Mouse (Mus musculus) MEL (cell line): ENCODE measurements around the gene Ctla2b. TPM values are rescaled to one million over a fixed set of nuclear protein-coding genes. Genes with fewer than 3 reads are reported as not detected.
"Not testable (repeated sequence)": the region's sequence is repeated elsewhere in the genome, so short reads cannot be mapped to it uniquely, and the experiment has no call there.

Source experiments
- DNase-seq: peaks from one replicate; pipeline ENCODE4 v3.0.0; 2011; ENCODE audit warnings: low read depth, low spot score
- H3K27ac ChIP-seq: 2 replicates; pipeline ENCODE4 v1.5.1; 2012; ENCODE audit warnings: low read depth, mild to moderate bottlenecking, control low read depth, low read length, moderate library complexity; ENCODE audit not compliant: control insufficient read depth
- H3K27me3 ChIP-seq, 2 experiments: fragments of 150-350 bp in 1 of 2; sonication (generic) in 1 of 2; 2 replicates each; pipeline ENCODE4 v1.6.1; 2012; ENCODE audit warnings: low read length in 2 of 2, mild to moderate bottlenecking in 2 of 2, improper control_type of control experiment in 1 of 2, moderate library complexity in 1 of 2; ENCODE audit not compliant: insufficient read depth in 2 of 2, control insufficient read depth in 1 of 2
- H3K36me3 ChIP-seq, 2 experiments: 2 replicates each; pipeline ENCODE4 v1.6.1; 2012 to 2014; ENCODE audit warnings: low read length in 2 of 2, improper control_type of control experiment in 1 of 2, inconsistent platforms in 1 of 2, mild to moderate bottlenecking in 1 of 2; ENCODE audit not compliant: insufficient read depth in 2 of 2, control insufficient read depth in 1 of 2
- H3K4me1 ChIP-seq, 2 experiments: fragments of 150-350 bp in 1 of 2; sonication (generic) in 1 of 2; 2 replicates each; pipeline ENCODE4 v1.6.1; 2012; ENCODE audit warnings: low read length in 2 of 2, improper control_type of control experiment in 1 of 2, mild to moderate bottlenecking in 1 of 2; ENCODE audit not compliant: insufficient read depth in 2 of 2, control insufficient read depth in 1 of 2
- H3K4me3 ChIP-seq, 2 experiments: fragments of 150-350 bp in 1 of 2; sonication (generic) in 1 of 2; 2 replicates each; pipeline ENCODE4 v1.5.1; 2012; ENCODE audit warnings: low read depth in 2 of 2, low read length in 2 of 2, mild to moderate bottlenecking in 2 of 2, moderate library complexity in 2 of 2, control low read depth in 1 of 2, improper control_type of control experiment in 1 of 2; ENCODE audit not compliant: control insufficient read depth in 1 of 2, insufficient read depth in 1 of 2
- H3K79me2 ChIP-seq: 2 replicates; pipeline ENCODE4 v1.6.1; 2012; ENCODE audit warnings: mild to moderate bottlenecking, low read length, moderate library complexity; ENCODE audit not compliant: control insufficient read depth, poor library complexity, insufficient read depth
- H3K9ac ChIP-seq: 2 replicates; pipeline ENCODE4 v1.6.1; 2012; ENCODE audit warnings: low read depth, mild to moderate bottlenecking, control low read depth, low read length, moderate library complexity; ENCODE audit not compliant: control insufficient read depth, poor library complexity, severe bottlenecking
- H3K9me3 ChIP-seq: fragments of 150-350 bp; sonication (generic); replicated peaks from 2 replicates; pipeline ENCODE4 v1.6.1; 2012; ENCODE audit warnings: mild to moderate bottlenecking, low read length, improper control_type of control experiment, moderate library complexity; ENCODE audit not compliant: insufficient read depth
- EP300 ChIP-seq, 2 experiments: IDR thresholded peaks; 2 replicates each; pipeline ENCODE4 v1.6.1; 2011; ENCODE audit warnings: improper control_type of control experiment in 2 of 2, low read length in 2 of 2, low read depth in 1 of 2, mild to moderate bottlenecking in 1 of 2
- ETS1 ChIP-seq: IDR thresholded peaks from 2 replicates; pipeline ENCODE4 v1.6.1; 2012; ENCODE audit warnings: low read depth, mild to moderate bottlenecking, inconsistent platforms, low read length, improper control_type of control experiment, moderate library complexity
- GATA1 ChIP-seq: IDR thresholded peaks from 2 replicates; pipeline ENCODE4 v1.6.1; 2011; ENCODE audit warnings: low read depth, low read length, improper control_type of control experiment
- NELFE ChIP-seq: IDR thresholded peaks from 2 replicates; pipeline ENCODE4 v1.6.1; 2011; ENCODE audit warnings: low read depth, low read length, improper control_type of control experiment
- RCOR1 ChIP-seq: IDR thresholded peaks from 2 replicates; pipeline ENCODE4 v1.6.1; 2012; ENCODE audit warnings: low read depth, mild to moderate bottlenecking, inconsistent platforms, low read length, improper control_type of control experiment
- SIN3A ChIP-seq: IDR thresholded peaks from 2 replicates; pipeline ENCODE4 v1.6.1; 2012; ENCODE audit warnings: low read length, improper control_type of control experiment, inconsistent platforms
- SMC3 ChIP-seq: IDR thresholded peaks from 2 replicates; pipeline ENCODE4 v1.6.1; 2011; ENCODE audit warnings: low read depth, low read length, improper control_type of control experiment
- TAL1 ChIP-seq: IDR thresholded peaks from 2 replicates; pipeline ENCODE4 v1.6.1; 2012; ENCODE audit warnings: mild to moderate bottlenecking, inconsistent platforms, low read length, moderate library complexity, mixed read lengths
- TCF12 ChIP-seq: IDR thresholded peaks from 2 replicates; pipeline ENCODE4 v1.6.1; 2014; ENCODE audit warnings: low read depth, mild to moderate bottlenecking, inconsistent platforms, low read length, improper control_type of control experiment, moderate library complexity
- polyA plus RNA-seq, 2 experiments: library from polyadenylated mRNA; stranded (reverse) in 1 of 2; unstranded in 1 of 2; fragments of >175 nt in 1 of 2; fragments of >200 nt in 1 of 2; gene quantifications; 2 replicates each; pipeline versions ENCODE4 v1.2.1 to v1.2.4; 2012; ENCODE audit warnings: low replicate concordance in 2 of 2, low read depth in 1 of 2; ENCODE audit not compliant: insufficient read length in 2 of 2, insufficient read depth in 1 of 2, missing spikeins in 1 of 2
- total RNA-seq: library from RNA; depleted of rRNA; stranded (reverse); fragments of 300-350 nt; gene quantifications from 2 replicates; pipeline ENCODE4 v1.2.3, GENCODE M21; 2012

The Ctla2b gene
- total and polyA plus RNA-seq, 3 experiments: not detected

DNA sequence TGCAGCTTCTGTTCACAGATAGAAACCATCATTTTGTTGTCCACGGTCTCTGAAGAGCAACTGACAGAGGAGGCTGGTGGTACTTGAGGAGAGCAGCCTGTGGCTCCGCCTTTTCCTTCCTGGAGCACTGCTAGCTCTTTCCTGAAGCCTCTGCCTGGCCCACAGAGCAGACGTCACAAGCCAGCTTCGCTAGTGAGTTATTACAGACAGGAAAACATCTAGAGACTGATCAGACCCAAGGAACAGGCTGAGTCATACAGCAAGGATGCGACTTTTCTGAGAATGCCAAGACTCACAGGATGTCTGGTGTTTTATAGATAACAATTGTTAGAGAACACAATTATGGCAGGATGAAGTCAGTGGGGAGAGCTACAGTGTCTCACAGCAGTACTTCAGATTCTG is 39.3 kb upstream of the Ctla2b start, which contains the start of the genes Gm49391 and Ctla2a:
Gene Gm49391 (minus strand): TSS at position 72 of the 402 bp plus-strand sequence.
Gene Ctla2a (minus strand): TSS at position 126 of the 402 bp plus-strand sequence.
- Histone ChIP-seq H3K9me3 (no peaks in the 10 kb centered on the region), H3K4me3 (no peak within 1 kb of the TSS), H3K36me3 (no peaks in the 10 kb centered on the region), H3K9ac (no peak within 1 kb of the TSS), H3K27ac (no peak within 1 kb of the TSS; the same call in 1 of the 2 replicates), H3K27me3 (no peaks in the 10 kb centered on the region), H3K79me2 (no peaks in the 10 kb centered on the region), H3K4me1 (no peaks in the 10 kb centered on the region)
- TF ChIP-seq SIN3A (no peak), RCOR1 (0 out of 2 replicates have a peak, but pooled peaks have one; percentile 24), SMC3 (no peak), NELFE (no peak), ETS1 (peak; percentile 63; the same call in 1 of the 2 replicates), TCF12 (0 out of 2 replicates have a peak, but pooled peaks have one; percentile 29), GATA1 (peak; percentile 68), TAL1 (peak; percentile 79), EP300 (IDR thresholded peaks at IDR 0.05; ENCODE audit: low read depth in 1 of 2, low read length in 2 of 2) (peak; percentile 64 to 75)
- DNase-seq: peak; percentile 81

DNA sequence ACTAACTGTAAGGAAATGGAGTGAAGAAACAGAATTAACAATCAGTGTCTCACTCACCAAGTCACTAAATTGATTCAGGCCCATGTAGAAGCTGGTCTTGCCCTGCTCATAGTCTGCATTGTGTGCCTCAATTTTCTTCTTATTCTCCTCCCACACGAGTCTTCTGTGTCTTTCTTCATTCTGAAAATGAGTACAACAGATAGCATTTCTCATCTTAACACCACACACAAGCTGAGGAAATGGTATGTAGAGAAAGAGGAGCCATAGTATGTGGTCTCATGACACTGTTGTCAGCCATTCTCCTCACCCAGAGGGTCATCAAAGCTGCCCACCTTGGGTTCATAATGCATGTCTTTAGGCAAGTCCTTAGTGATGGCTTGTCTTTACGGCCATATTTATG is 38.2 kb upstream of the Ctla2b start, which contains the start of gene Gm49393:
Gene Gm49393 (minus strand): TSS at position 101 of the 400 bp plus-strand sequence.
- H3K4me3 ChIP-seq, H3K79me2 ChIP-seq, H3K9ac ChIP-seq, H3K27me3 ChIP-seq, H3K27ac ChIP-seq, H3K9me3 ChIP-seq, DNase-seq, H3K36me3 ChIP-seq, H3K4me1 ChIP-seq: not testable (repeated sequence)

- not testable (repeated sequence) for H3K9me3 ChIP-seq, H3K4me1 ChIP-seq, H3K27me3 ChIP-seq, H3K27ac ChIP-seq, DNase-seq, H3K9ac ChIP-seq, H3K36me3 ChIP-seq, H3K79me2 ChIP-seq, H3K4me3 ChIP-seq
These were observed 7.5 kb upstream of the Ctla2b start, which contains the start of gene Tpbpb for GRCm38 (mm10) chr13:60904780-60905179. Tpbpb (minus strand) TSS chr13:60904880.

DNA sequence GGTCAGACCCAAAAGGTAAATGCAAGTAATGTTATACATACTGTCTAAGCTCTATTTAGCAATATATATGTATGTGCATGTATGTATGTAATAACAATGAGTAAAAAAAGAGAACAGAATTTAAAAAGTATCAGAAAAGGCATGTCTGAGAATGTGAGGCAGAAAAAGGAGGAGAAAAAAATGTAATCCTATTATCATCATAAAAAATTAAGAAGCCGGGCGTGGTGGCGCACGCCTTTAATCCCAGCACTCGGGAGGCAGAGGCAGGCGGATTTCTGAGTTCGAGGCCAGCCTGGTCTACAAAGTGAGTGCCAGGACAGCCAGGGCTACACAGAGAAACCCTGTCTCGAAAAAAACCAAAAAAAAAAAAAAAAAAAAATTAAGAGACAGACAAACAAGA is 453 bp downstream of the Ctla2b start, which contains the start of gene Gm49392:
Gene Gm49392 (minus strand): TSS at position 101 of the 400 bp plus-strand sequence.
- H3K27ac ChIP-seq, H3K79me2 ChIP-seq, H3K4me1 ChIP-seq, H3K36me3 ChIP-seq, H3K27me3 ChIP-seq, H3K4me3 ChIP-seq, H3K9ac ChIP-seq, H3K9me3 ChIP-seq, DNase-seq: not testable (repeated sequence)
